Mouse (Mus musculus) forebrain, embryonic 13.5 days (tissue): Measurements from ENCODE around the gene Pqbp1. TPM values are rescaled to one million over a fixed set of nuclear protein-coding genes. Genes with fewer than 3 reads are reported as not detected.

Source experiments
- polyA plus RNA-seq: library from polyadenylated mRNA; unstranded; fragments of >200 nt; fragmentation: Nextera tagmentation; extraction: Ambion mirVana; gene quantifications from 2 replicates; pipeline ENCODE4 v1.2.1, GENCODE M21; 2015

Gene Pqbp1
- polyA plus RNA-seq, 1 experiment from 2014 or later, result 206 TPM

Other genes starting within 250 kb of the Pqbp1 start
- 1.3 and 2.3 TPM in 2 replicates for gene Prickle3, start 242.0 kb downstream of the Pqbp1 start, polyA plus RNA-seq
- gene Plp2, start 227.9 kb downstream of the Pqbp1 start, polyA plus RNA-seq, result 45.7 and 50.5 TPM in 2 replicates
- gene Magix, start 218.0 kb downstream of the Pqbp1 start, polyA plus RNA-seq, result 0.06 and 0.09 TPM in 2 replicates
- gene Gpkow, start 202.1 kb downstream of the Pqbp1 start, polyA plus RNA-seq, result 44.1 and 47.7 TPM in 2 replicates
- gene Wdr45, start 184.9 kb downstream of the Pqbp1 start, polyA plus RNA-seq, result 29.0 and 33.6 TPM in 2 replicates
- gene Gm45208, start 177.0 kb downstream of the Pqbp1 start, polyA plus RNA-seq, result 0.53 and 0.67 TPM in 2 replicates
- 91.9 and 93.3 TPM in 2 replicates for gene Praf2, start 170.8 kb downstream of the Pqbp1 start, polyA plus RNA-seq
- 30.4 and 33.8 TPM in 2 replicates for gene Ccdc120, start 148.4 kb downstream of the Pqbp1 start, polyA plus RNA-seq
- gene Tfe3, start 136.7 kb downstream of the Pqbp1 start, polyA plus RNA-seq, result 20.0 and 23.8 TPM in 2 replicates
- 71.6 and 82.6 TPM in 2 replicates for gene Gripap1, start 109.5 kb downstream of the Pqbp1 start, polyA plus RNA-seq
- 1.1 and 1.4 TPM in 2 replicates for gene Kcnd1, start 77.0 kb downstream of the Pqbp1 start, polyA plus RNA-seq
- gene Otud5, start 57.9 kb downstream of the Pqbp1 start, polyA plus RNA-seq, result 43.9 and 44.9 TPM in 2 replicates
- 13.0 and 13.3 TPM in 2 replicates for gene Pim2, start 21.0 kb downstream of the Pqbp1 start, polyA plus RNA-seq
- gene Slc35a2, start 15.2 kb downstream of the Pqbp1 start, polyA plus RNA-seq, result 29.7 and 36.6 TPM in 2 replicates
- gene Timm17b, start 88 bp upstream of the Pqbp1 start, polyA plus RNA-seq, result 168 and 193 TPM in 2 replicates
- not detected in 2 replicates for gene Gm10491, start 8.6 kb upstream of the Pqbp1 start, polyA plus RNA-seq
- gene Gm10490, start 10.3 kb upstream of the Pqbp1 start, polyA plus RNA-seq, result not detected in 2 replicates
- gene Pcsk1n, start 20.6 kb upstream of the Pqbp1 start, polyA plus RNA-seq, result 82.1 and 83.8 TPM in 2 replicates
- not detected in 2 replicates for gene Eras, start 29.3 kb upstream of the Pqbp1 start, polyA plus RNA-seq
- 53.5 and 64.8 TPM in 2 replicates for gene Hdac6, start 48.6 kb upstream of the Pqbp1 start, polyA plus RNA-seq
- 0.26 and 0.39 TPM in 2 replicates for gene Gata1, start 78.8 kb upstream of the Pqbp1 start, polyA plus RNA-seq
- not detected in 2 replicates for gene Glod5, start 119.2 kb upstream of the Pqbp1 start, polyA plus RNA-seq
- gene Suv39h1, start 175.5 kb upstream of the Pqbp1 start, polyA plus RNA-seq, result 62.3 and 72.1 TPM in 2 replicates
- gene Was, start 191.2 kb upstream of the Pqbp1 start, polyA plus RNA-seq, result 0.10 TPM in 1 of 2 replicates, not detected in the other
- 36.2 and 43.6 TPM in 2 replicates for gene Wdr13, start 233.6 kb upstream of the Pqbp1 start, polyA plus RNA-seq
- 483 and 515 TPM in 2 replicates for gene Rbm3, start 246.6 kb upstream of the Pqbp1 start, polyA plus RNA-seq